Mouse (Mus musculus) fibroblast of lung, adult 2 months (primary cell): ENCODE measurements around the gene Bnip1.

Source experiments
- DNase-seq: peaks from one replicate; pipeline ENCODE4 v3.0.0-alpha.2; 2011; ENCODE audit warnings: low read depth

The Bnip1 gene

GRCm38 (mm10) chr17:26840922-26841731, 60.3 kb downstream of the Bnip1 start:
- DNase-seq, result no peak

DNA sequence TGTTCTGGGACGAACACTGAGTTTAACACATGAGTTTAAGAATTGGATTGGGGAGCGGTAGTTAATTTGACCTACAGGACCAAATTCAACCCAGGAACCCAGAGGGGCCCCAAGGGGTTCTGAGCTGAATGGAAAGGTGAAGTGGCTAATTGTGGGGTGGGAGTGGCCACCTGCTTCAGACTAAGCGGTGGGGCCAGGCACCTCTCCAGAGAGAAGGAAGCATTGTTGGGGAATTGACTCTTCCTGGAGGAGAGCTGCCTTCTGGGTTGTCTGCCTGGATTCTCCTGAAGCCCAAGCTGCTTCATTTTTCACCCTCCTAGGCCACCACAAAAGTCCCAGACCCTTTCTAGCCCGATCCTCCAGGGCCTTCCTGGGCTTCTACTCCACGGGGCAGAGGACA, 61.1 kb downstream of the Bnip1 start:
- no peak for DNase-seq
